Mouse (Mus musculus) ovary, adult 10 weeks (tissue): Measurements from ENCODE around the gene 4930415O20Rik. TPM values are rescaled to one million over a fixed set of nuclear protein-coding genes. Genes with fewer than 3 reads are reported as not detected.

Experiments
- polyA plus RNA-seq: library from polyadenylated mRNA; stranded (reverse); fragments of 350-450 nt; fragmentation: Illumina TruSeq; extraction: RNeasy Lipid Tissue Mini Kit (QIAGEN cat#74804); gene quantifications from one replicate; pipeline ENCODE4 v1.2.3, GENCODE M21; 2014

4930415O20Rik gene
- not detected for polyA plus RNA-seq

GRCm38 (mm10) chr15:98570873-98571538, at the start of gene 4930415O20Rik, which contains the start of gene Ccnt1:
4930415O20Rik (plus strand) TSS chr15:98571004.
Ccnt1 (minus strand) TSS chr15:98570923.

GRCm38 (mm10) chr15:98533881-98534627, 36.8 kb upstream of the 4930415O20Rik start, which contains the start of gene Kansl2:
Kansl2 (minus strand) TSS chr15:98534264.

GRCm38 (mm10) chr15:98609331-98610130, 38.7 kb downstream of the 4930415O20Rik start, which contains the start of gene Adcy6:
Adcy6 (minus strand) TSS chr15:98610076.

GRCm38 (mm10) chr15:98630540-98630939, 59.7 kb downstream of the 4930415O20Rik start, which contains the start of gene Cacnb3:
Cacnb3 (plus strand) TSS chr15:98630840.

Other genes with a start within 250 kb of the 4930415O20Rik start
- gene Olfr284, start 230.0 kb upstream of the 4930415O20Rik start, polyA plus RNA-seq, result not detected
- not detected for gene Olfr283, start 190.1 kb upstream of the 4930415O20Rik start, polyA plus RNA-seq
- gene Olfr282, start 139.8 kb upstream of the 4930415O20Rik start, polyA plus RNA-seq, result not detected
- not detected for gene Olfr281, start 118.4 kb upstream of the 4930415O20Rik start, polyA plus RNA-seq
- not detected for gene OR5BS1P, start 101.1 kb upstream of the 4930415O20Rik start, polyA plus RNA-seq
- not detected for gene Lalba, start 88.3 kb upstream of the 4930415O20Rik start, polyA plus RNA-seq
- not detected for gene Olfr279, start 78.6 kb upstream of the 4930415O20Rik start, polyA plus RNA-seq
- 44.5 TPM for gene Kansl2, start 36.7 kb upstream of the 4930415O20Rik start, polyA plus RNA-seq
- 102 TPM for gene Ccnt1, start 81 bp upstream of the 4930415O20Rik start, polyA plus RNA-seq
- gene Adcy6, start 39.1 kb downstream of the 4930415O20Rik start, polyA plus RNA-seq, result 3.8 TPM
- 0.48 TPM for gene Cacnb3, start 59.8 kb downstream of the 4930415O20Rik start, polyA plus RNA-seq
- gene Ddx23, start 91.9 kb downstream of the 4930415O20Rik start, polyA plus RNA-seq, result 1.9 TPM
- not detected for gene Rnd1, start 106.5 kb downstream of the 4930415O20Rik start, polyA plus RNA-seq
- gene Ccdc65, start 137.2 kb downstream of the 4930415O20Rik start, polyA plus RNA-seq, result 2.5 TPM
- gene Fkbp11, start 157.2 kb downstream of the 4930415O20Rik start, polyA plus RNA-seq, result 0.17 TPM
- 45.6 TPM for gene Arf3, start 192.2 kb downstream of the 4930415O20Rik start, polyA plus RNA-seq
- gene Wnt10b, start 207.1 kb downstream of the 4930415O20Rik start, polyA plus RNA-seq, result 3.4 TPM
- not detected for gene Wnt1, start 218.9 kb downstream of the 4930415O20Rik start, polyA plus RNA-seq
- not detected for gene Ddn, start 238.5 kb downstream of the 4930415O20Rik start, polyA plus RNA-seq